Mouse (Mus musculus) kidney, postnatal 25 days (tissue): ENCODE data around the gene Hectd1.

Source experiments
- DNase-seq, 2 experiments: peaks; one replicate each; pipeline ENCODE4 v3.0.0; 2021; ENCODE audit warnings: mixed read lengths in 2 of 2

Gene Hectd1

GRCm38 (mm10) chr12:51767454-51767853 is 61.9 kb downstream of the Hectd1 start:
- no peak for DNase-seq

DNA sequence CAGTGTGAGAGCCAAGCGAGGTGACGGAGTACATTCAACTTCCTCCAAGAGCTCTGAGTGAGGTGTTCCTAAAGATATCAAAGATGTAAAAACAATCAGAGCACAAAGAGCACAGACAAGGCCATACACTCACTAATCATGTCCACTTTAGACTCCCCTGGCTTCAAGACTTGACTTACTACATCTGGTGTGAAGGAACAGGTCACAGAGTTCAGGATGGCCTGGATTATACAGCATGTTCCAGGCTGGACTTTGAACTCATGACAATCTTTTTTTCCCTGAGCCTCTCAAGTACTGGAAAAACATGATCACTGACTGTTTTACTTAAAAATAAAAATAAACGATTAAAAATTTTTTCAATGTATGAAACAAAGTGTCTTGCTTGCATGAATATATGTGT is 70.0 kb downstream of the Hectd1 start:
- DNase-seq, result no peak

GRCm38 (mm10) chr12:51756599-51756961 is 72.8 kb downstream of the Hectd1 start:
- DNase-seq, result no peak

GRCm38 (mm10) chr12:51755938-51756598 is 73.3 kb downstream of the Hectd1 start:
- no peak for DNase-seq

- no peak for DNase-seq
Measured at GRCm38 (mm10) chr12:51747348-51747747, 82.0 kb downstream of the Hectd1 start.

DNA sequence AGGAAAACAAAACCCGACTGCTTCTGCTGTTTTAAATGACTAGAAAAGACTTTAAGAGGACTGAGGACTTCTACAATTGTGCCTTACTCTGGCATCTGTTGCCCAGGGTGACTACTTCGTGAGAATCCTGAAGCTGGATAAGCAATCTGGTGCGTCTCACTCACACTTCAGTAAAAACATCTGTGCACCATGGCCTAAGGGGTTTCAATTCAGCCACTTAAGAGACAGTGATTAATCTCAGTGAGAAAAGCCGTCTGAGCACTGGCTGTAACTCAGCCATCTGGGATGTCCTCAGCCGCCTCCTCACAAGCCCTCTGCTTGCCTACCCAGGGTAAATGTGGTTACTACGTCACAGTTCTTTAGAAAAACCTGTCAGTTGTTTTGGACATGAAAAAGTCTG is 84.4 kb downstream of the Hectd1 start:
- DNase-seq, result no peak

DNA sequence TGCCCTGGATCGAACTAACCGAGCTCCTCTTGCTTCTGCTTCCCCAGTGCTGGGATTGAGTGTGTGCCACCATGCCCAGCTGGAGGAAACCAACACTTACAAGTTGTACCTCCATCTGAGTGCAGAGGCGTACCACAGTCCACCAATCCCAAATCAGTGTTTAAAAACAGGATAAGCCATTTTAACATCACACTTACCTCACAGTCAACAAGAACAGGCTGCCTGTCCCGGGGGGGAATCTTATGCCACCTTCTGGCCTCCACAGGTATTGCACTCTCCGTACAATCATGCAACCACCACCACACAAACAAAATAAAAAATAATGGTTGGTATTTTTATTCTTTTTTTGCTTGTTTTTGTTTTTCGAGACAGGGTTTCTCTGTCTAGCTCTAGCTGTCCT is 87.6 kb downstream of the Hectd1 start:
- DNase-seq, result peak; percentile 43 to 58

GRCm38 (mm10) chr12:51736807-51737206 is 92.5 kb downstream of the Hectd1 start:
- no peak for DNase-seq

DNA sequence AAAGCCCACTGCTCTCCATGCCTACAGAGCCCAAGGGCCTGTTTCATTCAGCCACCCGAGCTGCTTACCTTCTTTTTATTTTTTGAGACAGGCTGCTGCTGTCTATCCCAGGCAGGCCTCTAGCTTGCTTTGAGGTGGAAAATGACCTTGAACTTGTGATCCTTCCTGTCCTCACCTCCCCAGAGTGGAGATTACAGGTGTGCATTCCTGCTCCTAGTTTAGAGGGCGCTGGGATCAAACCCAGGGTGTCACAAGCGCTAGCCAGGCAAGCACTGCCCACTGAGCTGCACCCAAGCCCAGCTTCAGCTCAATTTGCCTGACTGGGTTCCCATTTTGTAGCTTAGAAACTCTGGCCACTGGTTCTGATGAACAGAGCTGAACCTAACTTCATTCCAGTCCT is 93.0 kb downstream of the Hectd1 start:
- DNase-seq, result no peak

GRCm38 (mm10) chr12:51735840-51736271 is 93.5 kb downstream of the Hectd1 start:
- peak; percentile 15 to 46 for DNase-seq

- no peak for DNase-seq
Measured at GRCm38 (mm10) chr12:51734605-51735211, 94.6 kb downstream of the Hectd1 start.

GRCm38 (mm10) chr12:51729827-51730226 is 99.5 kb downstream of the Hectd1 start:
- DNase-seq, result no peak

- peak; percentile 62 to 77 for DNase-seq
Measured at GRCm38 (mm10) chr12:51729058-51729457, 100.3 kb downstream of the Hectd1 start.

DNA sequence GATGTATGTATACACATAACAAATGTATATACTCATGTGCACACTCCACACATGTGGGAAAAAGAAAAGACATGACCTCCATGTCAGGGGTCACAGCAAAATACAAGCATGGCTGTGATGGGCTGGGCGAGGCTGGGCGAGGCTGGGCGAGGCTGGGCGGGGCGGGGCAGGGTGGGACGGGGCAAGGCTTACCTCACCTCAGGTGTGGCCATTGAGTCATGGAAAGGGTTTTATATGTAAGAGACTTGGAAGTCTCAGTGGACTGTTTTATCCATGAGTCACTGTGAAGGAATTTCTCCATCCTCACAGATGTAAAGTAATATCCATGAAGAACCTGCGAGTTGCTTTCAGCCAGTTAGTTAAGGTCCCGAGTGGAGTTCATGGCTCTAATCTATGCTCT is 107.5 kb downstream of the Hectd1 start:
- DNase-seq, result no peak

DNA sequence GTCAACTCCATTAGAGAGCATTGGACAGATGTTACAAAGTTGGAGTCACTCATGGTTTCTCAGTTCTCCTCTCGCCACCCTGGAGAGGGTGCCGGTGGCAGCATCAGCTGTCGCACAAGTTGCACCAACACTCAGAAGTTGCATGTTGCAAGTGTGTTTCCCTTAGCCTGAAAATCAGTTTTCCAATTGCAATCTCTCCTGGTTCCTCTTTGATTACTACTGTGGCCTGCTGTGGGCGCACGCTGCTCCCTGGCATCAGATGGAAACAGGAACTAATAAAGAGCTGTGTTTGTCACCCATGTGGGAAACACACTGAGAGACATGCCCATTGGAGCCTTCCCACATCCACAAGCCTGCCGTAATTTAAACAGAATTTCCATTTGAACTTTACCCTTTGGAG is 110.7 kb downstream of the Hectd1 start:
- no peak for DNase-seq

DNA sequence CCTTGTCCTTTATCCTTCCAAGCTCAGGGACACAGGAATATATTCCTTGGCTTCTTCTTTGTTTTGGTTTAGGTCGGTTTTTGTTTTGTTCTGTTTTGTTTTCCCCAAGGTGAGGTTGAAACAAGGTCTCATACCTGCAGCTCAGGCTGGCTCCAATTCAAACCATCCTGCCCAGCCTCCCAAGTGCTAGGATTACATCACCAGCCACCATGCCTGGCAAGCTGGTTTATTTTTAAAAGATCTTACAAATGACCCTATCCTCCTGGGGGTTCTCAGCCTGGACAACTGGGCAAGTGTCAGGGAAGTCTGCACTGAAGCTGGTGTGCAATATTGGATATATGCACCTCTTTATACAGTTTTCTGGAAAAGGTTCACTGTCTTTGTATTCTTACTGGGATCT is 116.7 kb downstream of the Hectd1 start:
- DNase-seq, result peak; percentile 54 to 66

DNA sequence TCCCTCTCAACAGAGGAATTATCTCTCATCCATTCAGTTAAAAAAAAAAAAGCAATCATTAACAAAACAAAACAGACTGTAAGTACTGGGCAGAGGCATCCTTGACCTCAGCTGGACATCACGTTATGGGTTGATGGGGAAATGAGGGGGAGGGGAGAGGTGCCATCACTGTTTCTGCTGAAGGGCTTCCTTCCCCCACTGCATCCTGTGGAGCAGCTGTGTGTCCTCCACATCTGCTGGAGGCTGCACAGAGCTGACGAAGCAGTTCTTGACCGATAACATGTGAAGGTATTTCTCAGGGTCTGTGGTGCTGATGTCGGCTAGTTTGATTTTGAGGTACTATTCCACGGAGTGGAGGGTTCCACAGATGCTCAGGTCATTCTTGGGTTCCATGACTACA is 119.2 kb downstream of the Hectd1 start:
- peak in 1 of 2 experiments; percentile 47 for DNase-seq

- no peak for DNase-seq
Measured at GRCm38 (mm10) chr12:51709741-51710140, 119.6 kb downstream of the Hectd1 start.

DNA sequence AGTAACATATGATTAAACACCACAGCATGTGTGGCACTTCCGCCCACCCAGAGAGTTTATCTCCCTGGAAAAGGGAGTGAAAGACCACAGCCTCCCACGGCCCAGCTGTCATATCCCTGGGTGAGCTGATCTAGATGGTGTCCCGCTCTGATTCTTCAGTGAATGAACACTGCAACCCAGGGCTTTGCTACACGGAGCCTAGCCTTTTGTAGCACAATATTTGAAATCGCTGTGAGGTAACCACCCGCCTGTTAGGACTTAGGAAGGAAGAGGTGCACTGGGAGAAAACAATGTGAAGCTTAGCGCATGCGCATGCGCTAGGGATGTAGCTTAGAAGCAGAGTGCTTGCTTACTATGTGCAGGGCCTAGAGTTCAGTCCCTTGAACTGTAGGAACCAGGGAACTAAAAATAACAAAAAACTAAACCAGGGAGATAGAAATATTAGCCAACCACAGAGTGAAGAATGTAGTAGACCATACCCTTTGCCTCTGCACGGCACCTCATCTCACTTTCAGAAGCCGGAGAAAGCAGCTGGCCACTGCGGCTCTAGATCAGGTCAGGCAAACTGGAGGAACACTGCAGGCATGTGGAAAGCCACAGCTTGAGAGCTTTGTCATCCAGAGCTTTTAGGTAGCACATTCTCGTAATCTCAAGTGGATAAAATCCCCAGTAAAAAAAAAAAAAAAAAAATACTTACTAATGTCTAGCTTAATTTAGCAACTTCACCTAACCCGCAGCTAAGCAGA is 120.2 kb downstream of the Hectd1 start:
- peak; percentile 41 to 56 for DNase-seq

- DNase-seq, result peak; percentile 64 to 81
Measured at GRCm38 (mm10) chr12:51706673-51707235, 122.6 kb downstream of the Hectd1 start.

GRCm38 (mm10) chr12:51705778-51706177 is 123.6 kb downstream of the Hectd1 start:
- no peak for DNase-seq

DNA sequence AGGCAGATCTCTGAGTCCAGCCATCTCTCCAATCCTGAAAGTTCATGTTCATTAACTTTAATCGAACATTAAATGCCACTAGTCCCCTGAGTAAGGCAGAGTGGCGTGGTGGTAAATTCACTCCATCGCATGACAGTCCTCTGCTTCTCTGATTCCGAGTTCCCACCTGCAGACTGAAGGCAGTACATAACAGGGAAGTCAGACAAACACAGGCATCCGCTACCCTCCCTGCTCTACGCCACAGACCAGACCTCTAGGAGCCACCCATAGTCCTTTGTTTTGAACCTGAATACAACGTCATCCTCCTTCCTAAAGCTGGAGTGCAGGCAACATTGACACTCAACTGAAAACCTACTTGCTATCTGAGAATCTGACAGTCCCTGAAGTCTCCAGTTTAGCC is 124.8 kb downstream of the Hectd1 start:
- DNase-seq, result no peak

DNA sequence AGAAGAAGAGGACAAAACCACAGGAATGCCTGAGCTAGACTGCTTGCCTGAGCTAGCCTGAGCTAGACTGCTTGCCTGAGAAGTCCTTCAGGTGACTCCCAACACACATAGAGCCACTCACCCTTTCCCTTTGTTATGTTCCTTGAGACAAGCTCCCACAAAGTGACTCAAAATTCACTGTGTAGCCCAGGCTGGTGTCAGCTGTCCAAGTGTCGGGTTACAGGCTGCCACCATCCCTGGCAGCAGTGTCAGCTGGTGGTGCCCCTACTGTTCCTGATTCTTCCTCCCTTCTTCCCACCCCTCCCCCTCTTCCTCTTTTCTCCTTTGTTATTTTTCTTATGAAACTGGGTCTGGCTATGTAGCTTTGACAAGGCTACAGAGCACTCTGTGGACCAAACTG is 125.5 kb downstream of the Hectd1 start:
- no peak for DNase-seq

DNA sequence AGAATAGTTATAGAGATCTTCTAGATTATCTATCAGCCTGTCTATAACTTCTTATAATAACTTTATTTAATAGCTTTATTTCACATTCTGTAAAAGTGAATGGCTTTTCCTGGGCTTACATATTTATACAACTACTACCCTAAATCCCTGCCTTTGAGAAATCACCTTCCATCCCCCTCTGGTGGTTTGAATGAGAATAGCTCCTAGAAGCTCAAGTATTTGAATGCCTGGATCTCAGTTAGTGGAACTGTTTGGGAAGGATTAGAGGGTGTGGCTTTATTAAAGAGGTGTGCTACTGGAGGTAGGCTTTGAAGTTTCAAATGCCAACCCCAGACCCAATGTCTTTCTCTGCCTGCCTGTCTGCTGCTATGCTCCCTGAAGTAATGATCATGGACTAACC is 127.6 kb downstream of the Hectd1 start:
- no peak for DNase-seq
